Mouse (Mus musculus): ENCODE data around the gene Sestd1. TPM values are rescaled to one million over a fixed set of nuclear protein-coding genes. Genes with fewer than 3 reads are reported as not detected.

Sestd1 gene
- polyA plus RNA-seq, 1 experiment from 2014 or later: 15.2 TPM

GRCm38 (mm10) chr2:77184049-77184571 lies 96.3 kb downstream of the Sestd1 start:
- no peaks in the 10 kb centered on the region for H3K9me3 ChIP-seq (ENCODE audit: control insufficient read depth, low read length)
- H3K4me3 ChIP-seq (ENCODE audit: control insufficient read depth in 1 of 2, insufficient read depth in 1 of 2, low read depth in 1 of 2, low read length in 2 of 2): no peak overlapping the region
- WGBS: 14% methylated on average over 8 of the region's 8 CpGs
- peaks cover 9% of the 10 kb centered on the region; the same call in 1 of the 2 replicates for H3K36me3 ChIP-seq (ENCODE audit: control insufficient read depth, insufficient read depth, low read length)
- peaks cover 14 to 35% of the 10 kb centered on the region in 2 experiments for H3K4me1 ChIP-seq (ENCODE audit: control insufficient read depth in 2 of 2, insufficient read depth in 2 of 2, low read length in 2 of 2)
- H3K9ac ChIP-seq (ENCODE audit: low read length): 0 out of 2 replicates have a peak overlapping the region, but pooled peaks have one; percentile 13
- no peaks in the 10 kb centered on the region for H3K27me3 ChIP-seq (ENCODE audit: control insufficient read depth, insufficient read depth, low read length)
- H3K4me2 ChIP-seq (ENCODE audit: low read length): no peak overlapping the region
- peak overlapping the region; percentile 54 to 97 for H3K27ac ChIP-seq (replicated peaks in 1 of 2; ENCODE audit: control insufficient read depth in 1 of 2, insufficient read depth in 1 of 2, low read depth in 2 of 2, low read length in 2 of 2)
- ATAC-seq (ENCODE audit: insufficient number of reproducible peaks, insufficient read depth, low FRiP score, low read depth): no peak

DNA sequence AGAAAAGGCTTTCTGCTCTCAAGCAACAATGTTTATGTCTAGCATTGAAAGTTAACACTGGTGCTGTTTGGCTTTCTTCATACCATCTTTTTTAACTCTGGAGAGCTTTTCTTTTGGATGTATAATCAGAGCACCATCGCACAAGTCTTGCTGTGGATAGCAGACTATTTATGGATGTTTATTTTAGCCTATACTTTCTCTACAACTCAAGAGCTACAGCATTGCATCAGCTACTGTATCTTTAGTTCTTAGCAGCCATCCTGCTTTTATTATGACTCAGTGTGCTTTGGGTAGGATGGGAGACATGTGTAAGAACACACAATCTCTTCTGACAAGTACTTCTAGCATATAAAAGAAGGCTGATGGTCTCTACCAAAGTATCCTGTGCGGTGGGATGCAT lies 96.7 kb downstream of the Sestd1 start:
- Histone ChIP-seq H3K9me3 (ENCODE audit: control insufficient read depth, low read length) (no peaks in the 10 kb centered on the region), H3K4me1 (ENCODE audit: control insufficient read depth in 2 of 2, insufficient read depth in 2 of 2, low read length in 2 of 2) (peaks cover 14 to 35% of the 10 kb centered on the region in 2 experiments), H3K36me3 (ENCODE audit: control insufficient read depth, insufficient read depth, low read length) (peaks cover 9% of the 10 kb centered on the region; the same call in 1 of the 2 replicates), H3K27me3 (ENCODE audit: control insufficient read depth, insufficient read depth, low read length) (no peaks in the 10 kb centered on the region), H3K27ac (replicated peaks in 1 of 2; ENCODE audit: control insufficient read depth in 1 of 2, insufficient read depth in 1 of 2, low read depth in 2 of 2, low read length in 2 of 2) (peak overlapping the region; percentile 54 to 97), H3K4me3 (ENCODE audit: control insufficient read depth in 1 of 2, insufficient read depth in 1 of 2, low read depth in 1 of 2, low read length in 2 of 2) (no peak overlapping the region), H3K9ac (ENCODE audit: low read length) (0 out of 2 replicates have a peak overlapping the region, but pooled peaks have one; percentile 13), H3K4me2 (ENCODE audit: low read length) (no peak overlapping the region)
- 67% methylated on average over 2 of the region's 2 CpGs for WGBS
- no peak for ATAC-seq (ENCODE audit: insufficient number of reproducible peaks, insufficient read depth, low FRiP score, low read depth)

DNA sequence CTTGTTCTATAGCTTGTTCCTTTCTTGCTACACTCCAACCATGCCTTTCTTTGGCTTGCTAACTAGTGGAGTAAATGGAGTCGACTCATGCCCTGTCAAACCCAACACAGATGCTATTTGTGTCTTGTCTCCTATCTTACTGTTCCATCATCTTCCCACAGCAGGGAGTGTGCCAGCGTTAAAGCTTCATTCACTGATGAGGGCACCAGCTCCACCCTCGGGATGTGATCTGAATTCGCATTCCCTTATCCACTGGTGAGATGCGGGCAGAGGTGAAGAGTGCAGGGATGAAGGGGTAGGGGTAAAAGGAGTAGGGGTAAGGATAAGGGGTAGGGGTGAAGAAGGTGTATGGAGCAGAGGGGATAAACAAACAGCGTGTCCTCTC lies 97.4 kb downstream of the Sestd1 start:
- Histone ChIP-seq H3K9me3 (ENCODE audit: control insufficient read depth, low read length) (no peaks in the 10 kb centered on the region), H3K27ac (replicated peaks in 1 of 2; ENCODE audit: control insufficient read depth in 1 of 2, insufficient read depth in 1 of 2, low read depth in 2 of 2, low read length in 2 of 2) (peak overlapping the region; percentile 94 to 97), H3K4me3 (ENCODE audit: control insufficient read depth in 1 of 2, insufficient read depth in 1 of 2, low read depth in 1 of 2, low read length in 2 of 2) (no peak overlapping the region), H3K27me3 (ENCODE audit: control insufficient read depth, insufficient read depth, low read length) (no peaks in the 10 kb centered on the region), H3K4me1 (ENCODE audit: control insufficient read depth in 2 of 2, insufficient read depth in 2 of 2, low read length in 2 of 2) (peaks cover 14 to 35% of the 10 kb centered on the region in 2 experiments), H3K9ac (ENCODE audit: low read length) (peak overlapping the region; percentile 69; the same call in 1 of the 2 replicates), H3K4me2 (ENCODE audit: low read length) (peak overlapping the region; percentile 37; the same call in 1 of the 2 replicates), H3K36me3 (ENCODE audit: control insufficient read depth, insufficient read depth, low read length) (peaks cover 7% of the 10 kb centered on the region; the same call in 1 of the 2 replicates)
- WGBS: 32% methylated on average over 6 of the region's 6 CpGs
- no peak for ATAC-seq (ENCODE audit: insufficient number of reproducible peaks, insufficient read depth, low FRiP score, low read depth)

DNA sequence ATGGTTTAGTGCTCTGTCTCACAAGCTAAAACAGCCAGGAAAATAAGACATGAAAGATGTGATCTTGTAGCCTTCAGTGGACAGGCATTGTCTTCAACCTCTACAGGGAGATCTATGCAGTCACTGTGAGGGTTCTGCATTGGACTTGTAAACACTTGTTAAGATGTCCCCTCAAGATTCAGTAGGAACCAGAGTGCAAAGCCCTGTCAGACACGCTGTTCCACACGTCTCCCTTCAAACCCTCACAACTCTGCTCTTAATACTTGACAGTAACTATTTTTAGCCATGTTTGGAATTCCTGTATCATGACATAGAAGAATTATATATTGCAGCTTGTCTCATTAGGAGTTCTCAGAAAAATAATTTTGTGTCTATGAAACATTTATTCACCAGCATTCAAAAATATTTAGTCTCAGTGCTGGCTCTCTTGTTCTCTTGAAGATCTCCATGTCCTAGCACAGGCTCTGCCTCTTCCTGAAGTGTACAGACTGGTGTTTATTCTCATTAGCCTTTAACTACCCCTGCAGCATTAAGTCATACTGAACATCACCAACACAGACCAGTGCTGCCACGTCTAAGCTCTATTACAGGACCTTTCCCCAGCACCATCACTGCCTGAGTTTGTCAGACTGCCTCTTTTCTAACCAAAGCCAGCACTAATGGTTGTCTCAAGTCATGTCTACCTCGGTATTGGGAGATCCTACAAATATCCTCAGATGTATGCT lies 98.0 kb downstream of the Sestd1 start:
- Histone ChIP-seq H3K27me3 (ENCODE audit: control insufficient read depth, insufficient read depth, low read length) (no peaks in the 10 kb centered on the region), H3K36me3 (ENCODE audit: control insufficient read depth, insufficient read depth, low read length) (peaks cover 2% of the 10 kb centered on the region; the same call in 1 of the 2 replicates), H3K9me3 (ENCODE audit: control insufficient read depth, low read length) (no peaks in the 10 kb centered on the region), H3K4me1 (ENCODE audit: control insufficient read depth in 2 of 2, insufficient read depth in 2 of 2, low read length in 2 of 2) (peaks cover 14 to 39% of the 10 kb centered on the region in 2 experiments), H3K4me2 (ENCODE audit: low read length) (peak overlapping the region; percentile 37), H3K9ac (ENCODE audit: low read length) (peak overlapping the region; percentile 69), H3K27ac (replicated peaks in 1 of 2; ENCODE audit: control insufficient read depth in 1 of 2, insufficient read depth in 1 of 2, low read depth in 2 of 2, low read length in 2 of 2) (peak overlapping the region; percentile 97), H3K4me3 (ENCODE audit: control insufficient read depth in 1 of 2, insufficient read depth in 1 of 2, low read depth in 1 of 2, low read length in 2 of 2) (no peak overlapping the region)
- ATAC-seq (ENCODE audit: insufficient number of reproducible peaks, insufficient read depth, low FRiP score, low read depth): peak; percentile 69
- 26% methylated on average over 4 of the region's 4 CpGs for WGBS

DNA sequence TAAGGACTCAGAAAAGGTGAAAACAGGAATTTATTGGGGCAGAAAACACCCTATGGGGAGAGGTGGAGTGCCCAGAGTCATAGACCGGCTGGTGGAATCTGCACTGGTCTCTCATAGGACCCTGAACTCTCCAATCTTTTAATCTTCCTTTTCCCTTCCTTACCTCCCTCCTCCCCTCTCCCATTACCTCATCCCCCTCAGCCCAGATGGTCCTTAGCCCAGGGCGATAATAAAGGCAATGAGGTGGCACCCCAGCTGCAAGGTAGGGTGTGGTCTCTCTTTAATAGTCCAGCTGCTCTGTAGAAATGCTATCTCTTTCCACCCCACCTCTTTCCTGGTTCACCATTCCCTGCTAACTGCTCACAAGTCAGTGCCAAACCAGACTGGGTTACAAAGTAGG lies 102.9 kb downstream of the Sestd1 start:
- peak overlapping the region; percentile 2 to 60; a peak in 2 of 4 replicates for H3K27ac ChIP-seq (replicated peaks in 1 of 2; ENCODE audit: control insufficient read depth in 1 of 2, insufficient read depth in 1 of 2, low read depth in 2 of 2, low read length in 2 of 2)
- H3K9me3 ChIP-seq (ENCODE audit: control insufficient read depth, low read length): no peaks in the 10 kb centered on the region
- H3K9ac ChIP-seq (ENCODE audit: low read length): no peak overlapping the region
- H3K36me3 ChIP-seq (ENCODE audit: control insufficient read depth, insufficient read depth, low read length): no peaks in the 10 kb centered on the region
- WGBS: 64% methylated on average over 2 of the region's 2 CpGs
- peak; percentile 19 for ATAC-seq (ENCODE audit: insufficient number of reproducible peaks, insufficient read depth, low FRiP score, low read depth)
- no peaks in the 10 kb centered on the region for H3K27me3 ChIP-seq (ENCODE audit: control insufficient read depth, insufficient read depth, low read length)
- peaks cover 18 to 64% of the 10 kb centered on the region in 2 experiments for H3K4me1 ChIP-seq (ENCODE audit: control insufficient read depth in 2 of 2, insufficient read depth in 2 of 2, low read length in 2 of 2)
- no peak overlapping the region for H3K4me3 ChIP-seq (ENCODE audit: control insufficient read depth in 1 of 2, insufficient read depth in 1 of 2, low read depth in 1 of 2, low read length in 2 of 2)
- no peak overlapping the region for H3K4me2 ChIP-seq (ENCODE audit: low read length)

- Histone ChIP-seq H3K27me3 (ENCODE audit: control insufficient read depth, insufficient read depth, low read length) (no peaks in the 10 kb centered on the region), H3K4me3 (ENCODE audit: control insufficient read depth in 1 of 2, insufficient read depth in 1 of 2, low read depth in 1 of 2, low read length in 2 of 2) (no peak overlapping the region), H3K9me3 (ENCODE audit: control insufficient read depth, low read length) (no peaks in the 10 kb centered on the region), H3K9ac (ENCODE audit: low read length) (peak overlapping the region; percentile 60), H3K4me2 (ENCODE audit: low read length) (peak overlapping the region; percentile 51), H3K4me1 (ENCODE audit: control insufficient read depth in 2 of 2, insufficient read depth in 2 of 2, low read length in 2 of 2) (peaks cover 26 to 65% of the 10 kb centered on the region in 2 experiments), H3K36me3 (ENCODE audit: control insufficient read depth, insufficient read depth, low read length) (no peaks in the 10 kb centered on the region), H3K27ac (replicated peaks in 1 of 2; ENCODE audit: control insufficient read depth in 1 of 2, insufficient read depth in 1 of 2, low read depth in 2 of 2, low read length in 2 of 2) (peak overlapping the region; percentile 84 to 90)
- WGBS: 15% methylated on average over 10 of the region's 10 CpGs
- ATAC-seq (ENCODE audit: insufficient number of reproducible peaks, insufficient read depth, low FRiP score, low read depth): no peak; the same call in 1 of the 2 replicates
Observed at GRCm38 (mm10) chr2:77176413-77176812, 104.0 kb downstream of the Sestd1 start.

DNA sequence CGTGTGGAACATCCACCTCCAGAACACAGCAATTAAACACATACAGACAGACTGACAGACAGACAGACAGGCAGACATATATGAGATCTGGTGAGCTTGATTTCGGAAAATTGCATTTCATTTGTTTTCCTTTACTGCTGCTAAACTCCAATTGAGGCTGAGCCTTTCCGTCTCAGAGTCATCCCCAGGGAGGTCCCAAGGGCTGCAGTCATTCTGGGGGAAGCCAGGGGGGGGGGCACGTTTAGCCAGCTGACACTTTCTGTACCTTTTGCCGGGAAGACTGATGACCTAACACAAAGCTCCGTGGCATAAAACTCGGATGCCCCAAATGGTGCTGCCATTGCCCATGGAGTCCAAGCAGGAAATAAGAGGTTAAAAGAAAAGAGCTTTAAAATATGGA lies 105.0 kb downstream of the Sestd1 start:
- H3K4me3 ChIP-seq (ENCODE audit: control insufficient read depth in 1 of 2, insufficient read depth in 1 of 2, low read depth in 1 of 2, low read length in 2 of 2): no peak overlapping the region
- no peak for ATAC-seq (ENCODE audit: insufficient number of reproducible peaks, insufficient read depth, low FRiP score, low read depth)
- H3K9ac ChIP-seq (ENCODE audit: low read length): no peak overlapping the region
- 55% methylated on average over 7 of the region's 7 CpGs for WGBS
- no peaks in the 10 kb centered on the region for H3K27me3 ChIP-seq (ENCODE audit: control insufficient read depth, insufficient read depth, low read length)
- H3K4me2 ChIP-seq (ENCODE audit: low read length): no peak overlapping the region
- H3K27ac ChIP-seq (replicated peaks in 1 of 2; ENCODE audit: control insufficient read depth in 1 of 2, insufficient read depth in 1 of 2, low read depth in 2 of 2, low read length in 2 of 2): no peak overlapping the region
- H3K9me3 ChIP-seq (ENCODE audit: control insufficient read depth, low read length): no peaks in the 10 kb centered on the region
- H3K36me3 ChIP-seq (ENCODE audit: control insufficient read depth, insufficient read depth, low read length): no peaks in the 10 kb centered on the region
- H3K4me1 ChIP-seq (ENCODE audit: control insufficient read depth in 2 of 2, insufficient read depth in 2 of 2, low read length in 2 of 2): peaks cover 27 to 68% of the 10 kb centered on the region in 2 experiments
